8 mouse cellular contexts compared by ENCODE assay signal in the genomic region with DNA sequence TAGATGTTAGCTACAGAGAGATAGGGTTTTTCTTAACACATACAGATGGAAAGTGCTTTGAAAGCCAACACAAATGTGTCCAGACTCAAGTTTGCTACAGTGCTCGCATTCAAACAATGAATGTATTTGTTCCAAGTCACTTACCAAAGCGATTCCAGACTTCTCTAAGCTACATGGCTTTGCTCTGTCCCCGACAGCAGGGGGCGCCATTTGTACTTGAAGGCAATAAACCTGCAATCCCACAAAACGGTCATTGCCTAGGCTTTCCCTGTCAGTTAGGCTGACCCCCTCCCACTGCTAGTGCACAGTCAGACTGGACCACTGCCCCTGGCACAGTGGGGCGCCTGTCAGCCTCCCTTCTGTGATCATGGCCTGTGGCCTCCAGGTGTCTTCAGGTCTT. TPM values are rescaled to one million over a fixed set of nuclear protein-coding genes. Genes with fewer than 3 reads are reported as not detected.
DNase-seq lines count a peak whose midpoint lies in the region; ATAC-seq lines count a peak whose summit lies in the region.

No protein-coding gene starts in this region.

- H3K4me1 ChIP-seq in midbrain, embryonic 10.5 days: no peaks in the 10 kb centered on the region
- no peaks in the 10 kb centered on the region for H3K4me1 ChIP-seq in midbrain, embryonic 13.5 days (replicated peaks)

- H3K9ac ChIP-seq in midbrain, embryonic 13.5 days (replicated peaks): no peak overlapping the region

- peaks cover 7% of the 10 kb centered on the region; the same call in 1 of the 2 replicates for H3K27me3 ChIP-seq in midbrain, embryonic 10.5 days (ENCODE audit: low read depth, poor library complexity, severe bottlenecking)
- H3K27me3 ChIP-seq in midbrain, embryonic 13.5 days: 0 out of 2 replicates have a peak, but pooled peaks cover 8% of the 10 kb centered on the region

- no peak for ATAC-seq in midbrain, embryonic 13.5 days
- peak; percentile 63; the same call in 1 of the 2 replicates for ATAC-seq in monocyte, adult 5-6 weeks (replicated peaks; ENCODE audit: insufficient number of reproducible peaks, low FRiP score, low TSS enrichment, poor library complexity, severe bottlenecking)

- H3K9me3 ChIP-seq in midbrain, embryonic 10.5 days (replicated peaks): no peaks in the 10 kb centered on the region
- no peaks in the 10 kb centered on the region for H3K9me3 ChIP-seq in midbrain, embryonic 13.5 days

- WGBS in midbrain, embryonic 10.5 days: 49% methylated on average over 6 of the region's 6 CpGs
- 38% methylated on average over 6 of the region's 6 CpGs for WGBS in midbrain, embryonic 13.5 days
- WGBS in large intestine, adult 2 months: 31% methylated on average over 6 of the region's 6 CpGs

- peak; percentile 13 for DNase-seq in cerebellum, adult 8-10 months
- no peak for DNase-seq in cerebellum, adult 9-11 months
- peak; percentile 34 for DNase-seq in midbrain, embryonic 10.5 days (ENCODE audit: low spot score)
- DNase-seq in c-Kit-positive CD71-positive TER-119-positive erythroid progenitor cells, embryonic 14.5 days (ENCODE audit: low spot score): peak; percentile 52
- DNase-seq in large intestine, adult 2 months (ENCODE audit: low read depth, low spot score): peak; percentile 31
- DNase-seq in thymus, postnatal 25 days: peak; percentile 58

- H3K4me2 ChIP-seq in midbrain, embryonic 13.5 days (replicated peaks): no peak overlapping the region

- H3K27ac ChIP-seq in midbrain, embryonic 10.5 days (replicated peaks): no peak overlapping the region
- H3K27ac ChIP-seq in midbrain, embryonic 13.5 days: no peak overlapping the region

- no peak overlapping the region for H3K4me3 ChIP-seq in midbrain, embryonic 10.5 days
- no peak overlapping the region for H3K4me3 ChIP-seq in midbrain, embryonic 13.5 days (replicated peaks)

- H3K36me3 ChIP-seq in midbrain, embryonic 10.5 days: peaks cover 49% of the 10 kb centered on the region
- H3K36me3 ChIP-seq in midbrain, embryonic 13.5 days: peaks cover 52% of the 10 kb centered on the region

RNA-seq across cellular contexts. Expression of a gene that starts 8.7 kb away (rescaled TPM):
- 83.8 and 84.2 TPM in 2 replicates for polyA plus RNA-seq in midbrain, embryonic 10.5 days (2016; fragmentation: Nextera tagmentation; extraction: Ambion mirVana)
- 76.8 and 81.0 TPM in 2 replicates for polyA plus RNA-seq in midbrain, embryonic 13.5 days (2015; fragmentation: Nextera tagmentation; extraction: Ambion mirVana)
- 21.0 and 21.9 TPM in 2 replicates for polyA plus RNA-seq in large intestine, adult 2 months (2012; rRNA removed)
- total RNA-seq in monocyte, adult 5-6 weeks (2017): 32.6 to 39.2 TPM (median 36.2 TPM) in 3 replicates

RNA-seq across cellular contexts. Expression of a gene that starts 25.2 kb away (rescaled TPM):
- 1.2 and 2.2 TPM in 2 replicates for polyA plus RNA-seq in midbrain, embryonic 10.5 days (2016; fragmentation: Nextera tagmentation; extraction: Ambion mirVana)
- polyA plus RNA-seq in midbrain, embryonic 13.5 days (2015; fragmentation: Nextera tagmentation; extraction: Ambion mirVana): 0.48 and 0.93 TPM in 2 replicates
- polyA plus RNA-seq in large intestine, adult 2 months (2012; rRNA removed): 1.3 and 1.6 TPM in 2 replicates
- 0.43 to 3.8 TPM (median 1.6 TPM) in 3 replicates for total RNA-seq in monocyte, adult 5-6 weeks (2017)

RNA-seq across cellular contexts. Expression of a gene that starts 40.4 kb away (rescaled TPM):
- polyA plus RNA-seq in midbrain, embryonic 10.5 days (2016; fragmentation: Nextera tagmentation; extraction: Ambion mirVana): 5.2 and 5.8 TPM in 2 replicates
- polyA plus RNA-seq in midbrain, embryonic 13.5 days (2015; fragmentation: Nextera tagmentation; extraction: Ambion mirVana): 0.19 and 0.31 TPM in 2 replicates
- 2.2 and 3.0 TPM in 2 replicates for polyA plus RNA-seq in large intestine, adult 2 months (2012; rRNA removed)
- total RNA-seq in monocyte, adult 5-6 weeks (2017): 0.57 TPM in 1 of 3 replicates, not detected in the others
